ENCODE assay signal across 8 mouse cellular contexts in genomic region chr19:5455568-5455967, GRCm38 (mm10). TPM values are rescaled to one million over a fixed set of nuclear protein-coding genes. Genes with fewer than 3 reads are reported as not detected.
DNase-seq lines count a peak whose midpoint lies in the region; ATAC-seq and TF ChIP-seq lines count a peak whose summit lies in the region.
"Had no signal": no experiment of that assay in that cellular context is flagged by ENCODE, and none has a peak within 500 bp of the region (broad histone marks: within the 10 kb centered on the region; RNA-seq: fewer than 3 reads in every experiment).

No protein-coding gene starts in this region.

- no peak for DNase-seq in neural tube, embryonic 11.5 days (ENCODE audit: low spot score)
- no peak for DNase-seq in neural tube, embryonic 10.5 days (ENCODE audit: extremely low spot score, low spot score)
- DNase-seq in forebrain, postnatal 0 days, result no peak
- no peak for DNase-seq in liver, embryonic 13.5 days
- no peak for DNase-seq in layer of hippocampus, postnatal 14 days (ENCODE audit: low spot score in 2 of 2)
- DNase-seq in ovary, postnatal 36 days (ENCODE audit: low spot score), result no peak
- DNase-seq: adrenal gland, adult 2 months had no signal

- H3K4me1 ChIP-seq in neural tube, embryonic 11.5 days (ENCODE audit: control insufficient read depth, insufficient read depth, low read length), result peaks cover 13% of the 10 kb centered on the region
- H3K4me1 ChIP-seq in forebrain, postnatal 0 days (ENCODE audit: insufficient read depth), result peaks cover 25% of the 10 kb centered on the region
- H3K4me1 ChIP-seq in liver, embryonic 13.5 days (replicated peaks), result peaks cover 52% of the 10 kb centered on the region

- no peak for TF ChIP-seq CTCF in forebrain, postnatal 0 days (IDR thresholded peaks at IDR 0.05; ENCODE audit: low read depth)

- H3K9me3 ChIP-seq in neural tube, embryonic 11.5 days (ENCODE audit: control insufficient read depth, low read length), result no peaks in the 10 kb centered on the region
- H3K9me3 ChIP-seq in forebrain, postnatal 0 days (ENCODE audit: low read length), result no peaks in the 10 kb centered on the region
- H3K9me3 ChIP-seq in liver, embryonic 13.5 days (replicated peaks), result no peaks in the 10 kb centered on the region

- H3K4me3 ChIP-seq in neural tube, embryonic 11.5 days (ENCODE audit: low read depth, low read length), result peak overlapping the region; percentile 76
- H3K4me3 ChIP-seq in forebrain, postnatal 0 days (ENCODE audit: low read depth, low read length), result peak overlapping the region; percentile 85
- peak overlapping the region; percentile 72; the same call in 1 of the 2 replicates for H3K4me3 ChIP-seq in liver, embryonic 13.5 days (replicated peaks)

- peak overlapping the region; percentile 11; the same call in 1 of the 2 replicates for H3K9ac ChIP-seq in neural tube, embryonic 11.5 days (ENCODE audit: low read length)
- H3K9ac ChIP-seq in forebrain, postnatal 0 days, result peak overlapping the region; percentile 96; the same call in 1 of the 2 replicates
- H3K9ac ChIP-seq in liver, embryonic 13.5 days, result peak overlapping the region; percentile 79

- peak overlapping the region; percentile 100 for H3K4me2 ChIP-seq in neural tube, embryonic 11.5 days (ENCODE audit: low read depth)
- peak overlapping the region; percentile 96 for H3K4me2 ChIP-seq in forebrain, postnatal 0 days (ENCODE audit: low read depth)
- peak overlapping the region; percentile 99 for H3K4me2 ChIP-seq in liver, embryonic 13.5 days

- no peak for ATAC-seq in neural tube, embryonic 11.5 days (ENCODE audit: insufficient read depth, low FRiP score, low TSS enrichment)
- no peak for ATAC-seq in forebrain, postnatal 0 days
- no peak for ATAC-seq in liver, embryonic 13.5 days (ENCODE audit: low read depth)
- no peak for ATAC-seq in CD4-positive, CD25-positive, alpha-beta regulatory T cell, adult 4 months

- H3K27ac ChIP-seq in neural tube, embryonic 11.5 days (ENCODE audit: low read depth, low read length), result no peak overlapping the region
- H3K27ac ChIP-seq in forebrain, postnatal 0 days (ENCODE audit: low read depth, low read length), result peak overlapping the region; percentile 21; the same call in 1 of the 2 replicates
- H3K27ac ChIP-seq in liver, embryonic 13.5 days, result no peak overlapping the region

- no peaks in the 10 kb centered on the region for H3K36me3 ChIP-seq in neural tube, embryonic 11.5 days (ENCODE audit: control insufficient read depth, insufficient read depth, low read length)
- H3K36me3 ChIP-seq in forebrain, postnatal 0 days (ENCODE audit: insufficient read depth), result peaks cover 7% of the 10 kb centered on the region
- 0 out of 2 replicates have a peak, but pooled peaks cover 2% of the 10 kb centered on the region for H3K36me3 ChIP-seq in liver, embryonic 13.5 days

- WGBS in neural tube, embryonic 11.5 days, result 73% methylated on average over 8 of the region's 8 CpGs
- whole genome bisulfite sequencing in forebrain, postnatal 0 days, result 58% methylated on average over 8 of the region's 8 CpGs
- 59% methylated on average over 8 of the region's 8 CpGs for WGBS in liver, embryonic 13.5 days (ENCODE audit: insufficient replicate concordance)

- H3K27me3 ChIP-seq in neural tube, embryonic 11.5 days (ENCODE audit: control insufficient read depth, insufficient read depth, low read length), result 0 out of 2 replicates have a peak, but pooled peaks cover 3% of the 10 kb centered on the region
- H3K27me3 ChIP-seq in forebrain, postnatal 0 days (ENCODE audit: insufficient read depth, low read length), result no peaks in the 10 kb centered on the region; the same call in 1 of the 2 replicates
- H3K27me3 ChIP-seq in liver, embryonic 13.5 days, result peaks cover 8% of the 10 kb centered on the region

RNA-seq across cellular contexts. Expression of gene Ccdc85b, which starts 2.1 kb away (rescaled TPM):
- 7.9 and 8.3 TPM in 2 replicates for polyA plus RNA-seq in neural tube, embryonic 11.5 days (2014; fragmentation: Nextera tagmentation; extraction: Ambion mirVana)
- 19.3 and 21.2 TPM in 2 replicates for total RNA-seq in forebrain, postnatal 0 days (2014; rRNA removed)
- polyA plus RNA-seq in forebrain, postnatal 0 days (2015; fragmentation: Nextera tagmentation; extraction: Ambion mirVana), result 15.3 and 16.2 TPM in 2 replicates
- 2.0 and 2.1 TPM in 2 replicates for polyA plus RNA-seq in liver, embryonic 13.5 days (2015; fragmentation: Nextera tagmentation; extraction: Ambion mirVana)
- polyA plus RNA-seq in CD4-positive, CD25-positive, alpha-beta regulatory T cell, adult 4 months (2017; shearing (Covaris generic)), result under 1 TPM; 0.48 to 0.83 TPM
- total RNA-seq in layer of hippocampus, postnatal 14 days (2021), result 10 to 100 TPM; 29.9 to 31.8 TPM

RNA-seq across cellular contexts. Expression of gene Fibp, which starts 4.8 kb away (rescaled TPM):
- 110 and 119 TPM in 2 replicates for polyA plus RNA-seq in neural tube, embryonic 11.5 days (2014; fragmentation: Nextera tagmentation; extraction: Ambion mirVana)
- 116 and 125 TPM in 2 replicates for total RNA-seq in forebrain, postnatal 0 days (2014; rRNA removed)
- 175 and 180 TPM in 2 replicates for polyA plus RNA-seq in forebrain, postnatal 0 days (2015; fragmentation: Nextera tagmentation; extraction: Ambion mirVana)
- 34.0 and 34.7 TPM in 2 replicates for polyA plus RNA-seq in liver, embryonic 13.5 days (2015; fragmentation: Nextera tagmentation; extraction: Ambion mirVana)
- 100 to 1,000 TPM in 1 of 2 experiments, 10 to 100 TPM in 1; 86.2 to 159 TPM for polyA plus RNA-seq in CD4-positive, CD25-positive, alpha-beta regulatory T cell, adult 4 months (2017; shearing (Covaris generic))
- total RNA-seq in layer of hippocampus, postnatal 14 days (2021), result 100 to 1,000 TPM in 1 of 2 experiments, 10 to 100 TPM in 1; 96.3 to 101 TPM

RNA-seq across cellular contexts. Expression of gene Fosl1, which starts 8.2 kb away (rescaled TPM):
- not detected in 2 replicates for polyA plus RNA-seq in neural tube, embryonic 11.5 days (2014; fragmentation: Nextera tagmentation; extraction: Ambion mirVana)
- total RNA-seq in forebrain, postnatal 0 days (2014; rRNA removed), result 0.19 TPM in 1 of 2 replicates, not detected in the other
- not detected in 2 replicates for polyA plus RNA-seq in forebrain, postnatal 0 days (2015; fragmentation: Nextera tagmentation; extraction: Ambion mirVana)
- not detected in 2 replicates for polyA plus RNA-seq in liver, embryonic 13.5 days (2015; fragmentation: Nextera tagmentation; extraction: Ambion mirVana)
- polyA plus RNA-seq in CD4-positive, CD25-positive, alpha-beta regulatory T cell, adult 4 months (2017; shearing (Covaris generic)), result not detected
- total RNA-seq in layer of hippocampus, postnatal 14 days (2021), result not detected

RNA-seq across cellular contexts. Expression of gene Ctsw, which starts 12.7 kb away (rescaled TPM):
- polyA plus RNA-seq in neural tube, embryonic 11.5 days (2014; fragmentation: Nextera tagmentation; extraction: Ambion mirVana), result 1.7 and 3.6 TPM in 2 replicates
- 1.0 and 1.7 TPM in 2 replicates for total RNA-seq in forebrain, postnatal 0 days (2014; rRNA removed)
- 2.3 and 2.5 TPM in 2 replicates for polyA plus RNA-seq in forebrain, postnatal 0 days (2015; fragmentation: Nextera tagmentation; extraction: Ambion mirVana)
- 0.35 and 0.53 TPM in 2 replicates for polyA plus RNA-seq in liver, embryonic 13.5 days (2015; fragmentation: Nextera tagmentation; extraction: Ambion mirVana)
- polyA plus RNA-seq in CD4-positive, CD25-positive, alpha-beta regulatory T cell, adult 4 months (2017; shearing (Covaris generic)), result 100 to 1,000 TPM; 136 to 191 TPM
- total RNA-seq in layer of hippocampus, postnatal 14 days (2021), result 1 to 10 TPM in 1 of 2 experiments, under 1 TPM in 1; 0.41 to 1.2 TPM

RNA-seq across cellular contexts. Expression of gene Efemp2, which starts 18.2 kb away (rescaled TPM):
- polyA plus RNA-seq in neural tube, embryonic 11.5 days (2014; fragmentation: Nextera tagmentation; extraction: Ambion mirVana), result 55.5 and 55.6 TPM in 2 replicates
- total RNA-seq in forebrain, postnatal 0 days (2014; rRNA removed), result 25.9 and 26.4 TPM in 2 replicates
- 27.2 and 35.0 TPM in 2 replicates for polyA plus RNA-seq in forebrain, postnatal 0 days (2015; fragmentation: Nextera tagmentation; extraction: Ambion mirVana)
- 20.4 and 21.4 TPM in 2 replicates for polyA plus RNA-seq in liver, embryonic 13.5 days (2015; fragmentation: Nextera tagmentation; extraction: Ambion mirVana)
- polyA plus RNA-seq in CD4-positive, CD25-positive, alpha-beta regulatory T cell, adult 4 months (2017; shearing (Covaris generic)), result 1 to 10 TPM; 1.5 to 4.6 TPM
- 10 to 100 TPM; 16.8 to 20.9 TPM for total RNA-seq in layer of hippocampus, postnatal 14 days (2021)

Comparison
In these comparisons a context has a peak if more than half of its experiments do, and no peak if none do; other contexts are left out.
1. H3K9ac ChIP-seq: peak in every context shown above with its lines; median percentile 96 in forebrain, postnatal 0 days; 79 in liver, embryonic 13.5 days; 11 in neural tube, embryonic 11.5 days.